ENCODE assay signal across 12 mouse cellular contexts in the genomic region with DNA sequence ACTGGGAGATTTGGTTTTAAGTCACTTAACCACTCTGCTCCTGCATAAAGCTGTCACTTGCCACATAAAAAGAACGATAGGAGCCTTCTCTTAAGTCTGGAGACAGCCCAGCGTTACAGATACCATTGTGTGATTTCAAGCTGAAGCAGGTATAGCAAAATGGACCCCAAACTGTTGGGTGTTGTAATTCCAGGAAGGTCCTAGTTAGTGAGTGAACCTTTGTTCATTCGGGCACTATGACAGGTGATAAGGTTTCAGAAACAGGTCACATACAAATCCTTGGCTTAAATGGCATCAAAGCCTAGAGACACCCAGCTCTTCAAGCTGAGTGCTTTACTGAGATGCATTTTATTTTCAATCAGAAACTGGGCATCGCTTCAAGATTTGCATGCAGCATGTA.
"Had no signal": no experiment of that assay in that cellular context is flagged by ENCODE, and none has a peak within 500 bp of the region (broad histone marks: within the 10 kb centered on the region; RNA-seq: fewer than 3 reads in every experiment).

No protein-coding gene starts in this region.

- DNase-seq: kidney, postnatal 14 days; left cerebral cortex, postnatal 4 days; liver, embryonic 13.5 days; lung, adult 18-20 months; midbrain, embryonic 14.5 days; right cerebral cortex, adult 18-20 months; right cerebral cortex, postnatal 25 days; thymus, postnatal 36 days had no signal

- H3K27ac ChIP-seq: kidney, embryonic 15.5 days; limb, embryonic 13.5 days; liver, embryonic 13.5 days; neural tube, embryonic 15.5 days had no signal

- H3K4me2 ChIP-seq: kidney, embryonic 15.5 days; limb, embryonic 13.5 days; liver, embryonic 13.5 days; neural tube, embryonic 15.5 days had no signal

- H3K36me3 ChIP-seq: kidney, embryonic 15.5 days; limb, embryonic 13.5 days; liver, embryonic 13.5 days; neural tube, embryonic 15.5 days had no signal

- H3K4me3 ChIP-seq: kidney, embryonic 15.5 days; limb, embryonic 13.5 days; liver, embryonic 13.5 days; myocyte; neural tube, embryonic 15.5 days had no signal

- H3K9me3 ChIP-seq: kidney, embryonic 15.5 days; limb, embryonic 13.5 days; liver, embryonic 13.5 days; neural tube, embryonic 15.5 days had no signal

- H3K9ac ChIP-seq: kidney, embryonic 15.5 days; limb, embryonic 13.5 days; liver, embryonic 13.5 days; neural tube, embryonic 15.5 days had no signal

- H3K27me3 ChIP-seq: kidney, embryonic 15.5 days; limb, embryonic 13.5 days; liver, embryonic 13.5 days; neural tube, embryonic 15.5 days had no signal
